Mouse (Mus musculus) mesoderm, embryonic 11.5 days (tissue): ENCODE measurements around the gene Socs2.

Experiments used
- DNase-seq: peaks from one replicate; pipeline ENCODE4 v3.0.0-alpha.2; 2012; ENCODE audit warnings: low read depth, low spot score

Gene Socs2

GRCm38 (mm10) chr10:95354047-95354446 is 62.9 kb downstream of the Socs2 start:
- no peak for DNase-seq

- DNase-seq, result no peak
Observed at GRCm38 (mm10) chr10:95348457-95348856, 68.5 kb downstream of the Socs2 start.

DNA sequence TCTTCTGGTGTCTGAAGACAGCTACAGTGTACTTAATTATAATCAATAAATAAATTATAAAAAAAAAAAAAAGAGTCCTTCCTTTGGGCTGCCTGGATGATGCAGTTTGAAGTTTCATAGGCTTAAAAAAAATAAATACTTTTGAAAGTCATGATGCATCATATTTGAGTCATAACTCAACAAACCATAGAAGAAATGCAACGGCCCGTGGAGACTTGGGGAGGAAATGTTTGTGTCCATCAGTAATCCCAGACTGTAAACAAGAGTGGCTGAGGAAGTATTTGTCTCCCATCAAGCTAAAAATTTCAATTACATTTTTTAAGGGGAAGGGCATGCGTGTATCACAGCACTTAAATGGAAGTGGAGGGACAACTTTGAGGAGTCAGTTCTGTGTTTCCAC is 69.2 kb downstream of the Socs2 start:
- no peak for DNase-seq

- DNase-seq, result no peak
Observed at GRCm38 (mm10) chr10:95342833-95343590, 74.0 kb downstream of the Socs2 start.

DNA sequence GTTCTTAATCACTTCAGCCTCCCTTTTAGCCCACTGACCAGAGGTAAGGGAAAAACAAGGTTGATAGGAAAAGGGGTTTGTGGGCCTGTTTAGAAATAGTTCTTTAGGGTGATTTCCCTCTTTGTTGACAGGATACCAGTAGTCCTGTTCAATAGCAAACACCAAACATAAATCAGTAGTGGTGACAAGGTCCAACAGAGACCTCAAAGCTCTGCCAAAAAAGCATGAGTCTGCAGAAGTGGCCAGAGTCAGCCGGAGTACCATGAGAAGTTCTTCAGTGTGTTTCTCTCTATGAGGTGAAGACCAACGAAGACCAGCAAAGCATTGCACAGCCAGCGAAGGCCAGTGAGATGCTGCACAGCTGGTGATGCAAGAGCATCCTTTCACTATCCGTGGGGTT is 76.3 kb downstream of the Socs2 start:
- DNase-seq, result no peak

GRCm38 (mm10) chr10:95337589-95337988 is 79.4 kb downstream of the Socs2 start:
- DNase-seq, result no peak

DNA sequence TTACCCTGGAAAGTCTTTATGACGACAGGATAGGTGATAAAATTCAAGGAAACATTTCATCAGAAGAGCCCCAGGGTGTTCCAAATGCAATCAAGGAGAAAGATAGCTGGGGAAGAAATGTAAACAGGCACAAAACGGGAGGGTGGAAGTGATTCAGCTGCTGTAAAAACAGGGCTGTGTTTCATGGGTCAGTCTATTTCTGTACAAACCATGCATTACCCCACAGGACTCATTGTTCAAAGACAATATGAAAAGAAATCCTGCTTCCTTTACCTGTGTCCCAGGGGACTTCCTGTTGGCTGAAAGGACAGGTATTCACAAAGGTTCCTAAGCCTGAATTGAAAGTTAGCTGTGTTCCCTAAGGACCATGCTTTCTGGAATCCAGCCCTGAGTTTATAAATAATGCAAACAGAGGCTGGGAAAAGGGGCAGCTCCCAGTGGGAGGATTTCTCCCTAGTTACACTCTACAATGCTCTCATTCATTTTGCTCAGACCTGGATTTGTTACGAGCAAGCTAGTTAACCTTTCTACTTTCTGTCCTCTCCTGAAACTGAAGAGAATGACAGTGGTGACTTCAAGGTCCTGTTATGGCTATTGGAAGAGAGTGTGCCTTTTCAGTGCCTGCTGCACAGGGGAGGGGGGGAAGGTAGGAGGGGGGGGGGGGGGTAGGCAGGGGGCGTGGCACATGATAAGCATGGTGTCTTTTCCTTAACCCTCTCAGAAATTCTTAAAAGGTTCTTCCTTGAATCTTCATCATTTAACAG is 80.0 kb downstream of the Socs2 start:
- no peak for DNase-seq
